Mouse (Mus musculus): ENCODE results near the gene Fam189a1.

Fam189a1 gene

DNA sequence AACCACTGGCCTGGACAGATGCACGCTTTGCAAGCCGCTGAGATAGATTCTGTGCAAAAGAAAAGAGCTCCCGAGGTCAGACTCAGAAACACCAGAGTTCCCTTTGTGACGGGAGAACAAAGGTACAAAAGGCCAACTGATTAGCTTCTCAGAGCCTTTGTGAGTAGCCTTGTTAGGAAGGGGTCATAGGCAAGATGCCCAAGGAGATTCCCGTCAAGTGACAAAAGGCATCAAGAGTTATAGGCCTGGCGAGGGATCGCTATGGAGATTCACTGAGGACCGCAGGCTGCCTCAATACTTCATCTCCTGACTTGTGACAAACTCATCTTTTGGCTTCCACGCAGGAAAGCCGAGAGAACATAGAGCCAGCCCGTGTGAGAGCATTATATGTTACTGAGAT is 417.2 kb downstream of the Fam189a1 start:
- no peak for DNase-seq (ENCODE audit: low read depth, low spot score)

DNA sequence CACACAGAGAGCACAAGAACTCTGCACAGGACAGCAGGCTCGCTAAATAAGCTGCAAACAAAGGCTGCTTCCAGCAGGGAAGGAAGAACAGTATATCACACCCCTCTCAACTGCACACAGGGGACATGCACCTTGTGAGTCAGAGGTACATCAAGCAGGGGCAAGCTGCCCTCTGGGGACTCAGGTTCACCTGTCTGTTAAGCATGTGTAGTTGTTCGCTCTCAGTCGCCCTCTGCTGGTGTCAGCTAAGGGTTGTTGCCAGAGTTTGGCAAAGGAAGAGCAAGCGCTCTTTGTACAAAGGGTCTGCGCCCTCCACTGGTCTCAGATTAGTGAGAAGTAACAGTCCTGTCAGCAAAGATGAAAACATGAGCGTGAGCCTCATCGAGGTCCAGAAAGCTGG is 426.6 kb downstream of the Fam189a1 start:
- peak; percentile 13 for DNase-seq (ENCODE audit: low read depth, low spot score)

DNA sequence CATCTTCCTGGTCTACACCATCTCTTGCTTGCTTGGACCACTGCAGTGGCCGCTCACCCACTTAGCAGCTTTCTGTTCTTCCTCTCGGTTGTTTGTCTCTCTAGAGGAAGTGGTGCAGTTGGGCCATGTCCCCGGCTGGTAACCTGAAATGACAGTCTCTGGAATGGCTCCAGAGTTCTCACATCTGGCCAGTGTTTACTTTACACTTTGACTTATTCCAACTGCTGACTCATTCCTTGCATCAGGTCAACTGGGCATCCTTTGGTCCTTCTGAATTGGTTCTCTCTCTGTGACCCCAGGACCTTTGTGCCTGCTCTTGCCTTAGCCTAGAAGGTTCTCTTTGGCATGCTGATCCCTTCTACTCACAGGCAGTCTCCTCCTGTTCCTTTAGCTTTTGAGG is 427.6 kb downstream of the Fam189a1 start:
- DNase-seq (ENCODE audit: low read depth, low spot score), result no peak

DNA sequence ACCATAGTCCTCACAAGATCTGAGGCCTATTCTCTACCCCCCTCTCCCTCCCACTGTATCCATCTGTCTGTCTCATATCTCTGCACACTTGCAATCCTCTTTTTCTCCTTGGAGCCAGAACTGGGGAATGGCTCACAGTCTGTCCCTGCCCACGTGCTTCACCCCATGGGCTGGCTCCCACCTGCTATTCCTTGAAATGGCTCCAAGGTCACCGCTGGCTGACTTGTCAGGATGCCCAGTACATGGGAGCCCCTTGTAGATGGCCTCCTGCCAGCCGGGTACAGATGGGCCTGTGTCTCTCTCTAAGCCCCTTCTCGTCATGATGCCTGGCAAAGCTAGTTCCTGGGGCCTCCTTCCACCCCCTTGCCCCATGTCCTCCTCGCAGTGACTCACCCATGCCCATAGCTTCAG is 428.2 kb downstream of the Fam189a1 start:
- no peak for DNase-seq (ENCODE audit: low read depth, low spot score)

DNA sequence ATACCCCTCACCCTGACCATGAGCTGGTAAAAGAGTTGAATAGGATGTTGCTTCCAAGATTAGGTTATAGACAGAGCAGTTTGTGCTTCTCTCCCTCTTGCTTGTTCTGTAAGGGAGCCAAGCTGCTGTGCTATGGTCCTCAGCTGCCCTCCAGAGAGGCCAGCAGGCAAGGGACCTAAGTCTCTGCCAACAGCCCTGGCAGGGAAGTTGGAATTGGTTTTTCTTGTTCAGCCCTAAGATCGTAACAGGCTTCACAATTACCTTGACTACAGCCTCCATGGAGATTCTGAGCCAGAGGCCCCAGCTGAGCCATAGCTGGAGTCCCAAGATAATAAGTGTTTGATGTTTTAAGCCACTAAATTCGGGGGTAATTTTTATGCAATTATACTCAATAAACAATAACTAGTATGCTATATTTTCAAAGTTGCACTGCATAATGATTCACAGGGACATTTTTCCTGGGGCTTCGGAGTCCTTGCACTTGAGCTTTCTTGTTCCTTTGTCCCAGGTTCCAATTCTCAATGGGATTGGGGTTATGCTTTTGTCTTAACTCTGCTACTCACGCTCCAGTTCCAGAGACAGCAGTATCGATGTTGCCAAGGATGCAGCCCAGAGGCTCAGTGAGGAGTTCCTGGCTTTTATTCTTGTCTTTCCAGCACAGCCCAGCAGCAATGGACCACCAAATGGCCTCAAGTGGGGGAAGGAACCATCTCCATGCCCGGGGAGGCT is 430.2 kb downstream of the Fam189a1 start:
- no peak for DNase-seq (ENCODE audit: low read depth, low spot score)

DNA sequence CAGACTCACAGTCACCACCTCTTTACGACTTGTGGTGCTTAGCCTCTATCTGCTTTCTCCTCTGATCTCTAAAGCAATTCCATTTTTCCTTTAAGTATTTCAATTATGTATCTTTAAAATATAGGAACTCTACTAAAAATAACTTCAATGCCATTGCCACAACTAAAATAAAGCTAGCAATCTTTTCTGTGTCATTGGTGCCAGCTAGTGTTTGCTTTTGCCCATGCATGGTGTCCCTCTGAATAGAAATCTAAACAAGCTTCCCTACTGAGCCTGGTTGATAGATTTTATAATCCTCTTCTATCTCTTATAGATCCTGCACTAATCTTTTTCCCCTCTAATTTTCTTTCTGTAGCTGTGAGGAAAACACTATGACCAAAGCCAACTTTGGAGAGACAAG is 432.0 kb downstream of the Fam189a1 start:
- no peak for DNase-seq (ENCODE audit: low read depth, low spot score)

DNA sequence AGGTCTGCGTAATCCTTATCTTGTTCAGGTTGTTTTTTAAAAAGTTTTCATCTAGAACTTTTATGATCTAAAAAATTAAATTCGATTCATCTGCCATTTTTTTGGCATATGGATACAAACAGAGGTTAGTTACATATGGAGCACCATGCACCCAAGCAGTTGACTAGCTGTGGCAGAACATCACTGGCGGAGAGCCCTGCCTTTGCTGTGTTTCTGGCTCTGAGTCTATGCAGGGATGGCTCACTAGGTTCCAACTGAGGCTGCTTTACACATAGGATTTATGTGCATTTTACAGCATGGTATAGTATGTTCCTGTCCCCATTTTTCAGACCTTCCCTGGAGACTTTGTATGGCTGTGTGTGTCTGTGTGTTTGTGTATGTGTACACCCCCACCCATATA is 433.1 kb downstream of the Fam189a1 start:
- DNase-seq (ENCODE audit: low read depth, low spot score), result no peak

DNA sequence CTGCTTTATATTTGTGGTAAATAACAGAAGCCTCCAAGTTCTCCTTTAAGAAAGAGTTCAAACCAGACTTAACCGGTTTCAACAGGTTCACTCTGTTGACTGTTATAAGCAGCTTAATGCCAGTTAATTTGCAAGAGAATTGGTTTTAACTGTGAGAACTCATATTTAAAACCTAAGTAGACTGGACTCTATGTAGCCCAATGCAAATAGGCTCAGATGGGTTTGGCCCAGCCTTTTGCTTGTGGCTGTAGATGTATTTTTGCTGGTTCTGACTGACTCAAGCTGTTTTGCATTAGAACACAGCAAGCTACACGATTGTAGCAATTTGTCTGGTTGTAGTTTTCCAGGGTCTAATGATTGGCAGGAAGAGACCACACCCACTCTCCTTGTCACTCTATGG is 440.1 kb downstream of the Fam189a1 start:
- DNase-seq (ENCODE audit: low read depth, low spot score), result no peak

DNA sequence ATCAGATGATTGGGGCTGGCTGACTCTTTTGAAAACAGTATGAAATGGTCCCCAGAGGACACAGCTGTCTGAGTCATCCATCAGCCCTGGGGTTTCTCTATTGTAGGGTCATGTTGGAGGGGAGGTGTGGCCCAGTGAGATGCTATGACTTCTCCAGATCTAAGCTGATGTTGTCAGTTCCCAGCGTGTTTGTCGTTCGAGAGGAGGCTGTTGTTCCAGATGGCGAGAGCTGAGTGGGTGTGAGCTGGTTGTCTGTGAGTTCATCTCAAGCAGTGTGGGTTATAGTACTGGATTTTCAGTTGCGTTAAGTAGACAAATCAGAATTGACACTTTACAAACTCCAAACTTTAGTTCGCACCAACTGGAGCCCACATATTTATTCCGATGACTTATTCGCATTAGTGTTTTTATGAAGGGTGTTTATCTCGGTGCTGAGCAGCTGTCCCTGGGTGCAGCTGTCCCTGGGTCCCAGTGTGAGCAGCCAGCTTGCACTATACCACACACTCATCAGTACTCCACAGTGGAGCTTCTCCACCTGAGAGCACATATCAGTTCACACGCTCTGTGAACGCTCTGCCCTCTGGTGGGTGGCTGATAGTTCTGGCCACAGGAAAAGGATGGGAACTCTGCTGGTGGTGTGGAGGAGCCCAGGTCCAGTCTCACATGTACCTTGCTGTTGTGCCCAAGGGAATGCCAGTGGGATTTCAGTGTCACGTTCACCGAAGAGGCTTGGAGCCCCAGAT is 446.7 kb downstream of the Fam189a1 start:
- DNase-seq (ENCODE audit: low read depth, low spot score), result no peak

DNA sequence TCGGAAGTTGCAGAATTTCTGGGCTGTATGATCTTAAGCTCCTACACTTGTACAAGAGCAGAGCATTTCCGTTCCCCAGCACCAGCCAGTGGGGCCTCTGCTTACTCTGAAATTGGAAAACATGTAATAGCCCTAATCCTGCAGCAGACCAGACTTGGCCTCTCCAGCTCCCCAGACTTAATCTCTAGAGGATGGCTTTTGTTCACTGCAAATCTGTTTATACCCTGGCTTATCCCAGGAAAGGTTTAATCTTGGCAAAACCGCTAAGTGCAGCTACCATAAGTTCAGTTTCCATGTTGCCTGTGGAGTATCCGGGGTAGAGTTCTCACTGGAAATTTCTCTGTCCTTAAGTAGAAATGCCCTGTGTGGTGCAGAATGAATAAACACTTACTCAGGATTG is 448.2 kb downstream of the Fam189a1 start:
- no peak for DNase-seq (ENCODE audit: low read depth, low spot score)

Measured in CD4-positive, CD25-positive, alpha-beta regulatory T cell, adult 2 months (primary cell).